Mouse (Mus musculus): ENCODE results near the gene Myb. TPM values are rescaled to one million over a fixed set of nuclear protein-coding genes. Genes with fewer than 3 reads are reported as not detected.

The Myb gene
- polyA plus RNA-seq (2016; fragmentation: Nextera tagmentation; extraction: Ambion mirVana): 7.5 and 8.8 TPM in 2 replicates

DNA sequence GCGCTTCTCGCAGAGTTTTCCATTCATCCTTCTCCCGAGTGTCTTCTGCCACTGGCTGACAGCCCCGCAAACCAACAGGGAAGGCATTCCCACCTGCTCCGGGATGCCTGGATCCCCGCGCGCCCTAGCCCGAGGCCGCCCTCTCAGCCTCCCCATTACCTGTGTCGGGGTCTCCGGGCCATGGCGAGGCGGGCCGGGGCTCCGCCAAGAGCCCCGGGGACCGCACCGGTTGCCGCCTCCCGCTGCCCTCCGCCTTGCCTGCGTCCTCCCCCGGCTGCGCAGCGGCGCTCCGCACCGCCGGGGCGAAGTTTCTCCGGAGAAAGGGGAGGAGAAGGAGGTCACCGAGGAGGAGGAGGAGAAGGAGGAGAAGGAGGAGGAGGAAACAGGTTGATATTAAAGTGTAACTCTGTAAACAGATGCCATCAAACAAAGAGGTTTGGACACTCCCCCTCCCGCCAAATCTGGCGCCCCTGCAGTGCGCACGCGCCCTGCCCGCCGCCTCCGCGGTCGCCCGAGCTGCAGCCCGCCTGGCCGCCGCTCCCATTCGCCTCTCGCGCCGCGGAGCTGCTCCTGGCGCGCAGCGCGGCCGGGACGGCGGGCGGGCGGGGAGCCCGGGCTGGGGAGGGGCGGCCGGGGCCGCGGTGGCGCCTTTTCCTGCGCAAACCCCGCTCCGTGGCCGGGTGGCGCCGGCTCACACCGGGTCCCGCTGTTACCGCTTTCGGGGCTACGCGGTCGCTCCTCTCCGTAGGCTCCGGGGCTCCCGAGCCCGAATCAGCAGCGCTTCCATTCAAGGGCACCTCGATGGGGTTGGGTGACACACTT is at the start of gene Myb:
Gene Myb, minus strand, starts transcription at position 448 of the 822 bp plus-strand sequence.
- H3K4me3 ChIP-seq (replicated peaks): peak within 1 kb of the TSS; percentile 71
- H3K4me1 ChIP-seq (replicated peaks): peaks cover 21% of the 10 kb centered on the region
- no peaks in the 10 kb centered on the region for H3K36me3 ChIP-seq
- H3K4me2 ChIP-seq: peak within 1 kb of the TSS; percentile 99
- H3K9me3 ChIP-seq: no peaks in the 10 kb centered on the region
- H3K9ac ChIP-seq (replicated peaks): peak within 1 kb of the TSS; percentile 85
- WGBS: under 1% methylated on average over 74 of the region's 86 CpGs
- peak within 1 kb of the TSS; percentile 76 for H3K27ac ChIP-seq
- peaks cover 33% of the 10 kb centered on the region for H3K27me3 ChIP-seq
- ATAC-seq (ENCODE audit: insufficient number of reproducible peaks, insufficient read depth, low FRiP score, low TSS enrichment, low read depth): peak; percentile 58; the same call in 1 of the 2 replicates

DNA sequence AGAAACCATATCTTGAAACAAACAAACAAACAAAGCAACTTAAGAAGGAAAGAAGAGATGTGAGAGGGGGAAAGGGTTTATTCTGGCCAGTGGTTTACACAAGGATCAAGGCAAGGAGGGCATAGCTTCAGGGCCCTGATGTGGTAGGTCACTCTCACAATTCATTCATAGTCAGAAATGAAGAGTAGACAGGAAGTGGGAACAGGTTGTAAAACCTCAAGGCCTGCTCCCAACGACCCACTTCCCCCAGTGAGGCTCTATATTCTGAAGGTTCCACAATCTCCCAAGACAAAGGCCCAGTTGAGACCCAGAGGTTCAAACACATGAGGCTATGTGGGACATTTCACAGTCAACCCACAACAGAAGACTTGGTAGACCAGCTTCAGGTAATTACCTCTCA is 46.6 kb upstream of the Myb start:
- WGBS: 59% methylated on average over 1 of the region's 1 CpGs
- no peak for ATAC-seq (ENCODE audit: insufficient number of reproducible peaks, insufficient read depth, low FRiP score, low TSS enrichment, low read depth)
- no peaks in the 10 kb centered on the region for H3K36me3 ChIP-seq
- H3K27me3 ChIP-seq: no peaks in the 10 kb centered on the region
- no peak overlapping the region for H3K27ac ChIP-seq
- H3K4me1 ChIP-seq (replicated peaks): no peaks in the 10 kb centered on the region
- H3K9me3 ChIP-seq: no peaks in the 10 kb centered on the region
- no peak overlapping the region for H3K4me3 ChIP-seq (replicated peaks)
- no peak overlapping the region for H3K9ac ChIP-seq (replicated peaks)
- no peak overlapping the region for H3K4me2 ChIP-seq

DNA sequence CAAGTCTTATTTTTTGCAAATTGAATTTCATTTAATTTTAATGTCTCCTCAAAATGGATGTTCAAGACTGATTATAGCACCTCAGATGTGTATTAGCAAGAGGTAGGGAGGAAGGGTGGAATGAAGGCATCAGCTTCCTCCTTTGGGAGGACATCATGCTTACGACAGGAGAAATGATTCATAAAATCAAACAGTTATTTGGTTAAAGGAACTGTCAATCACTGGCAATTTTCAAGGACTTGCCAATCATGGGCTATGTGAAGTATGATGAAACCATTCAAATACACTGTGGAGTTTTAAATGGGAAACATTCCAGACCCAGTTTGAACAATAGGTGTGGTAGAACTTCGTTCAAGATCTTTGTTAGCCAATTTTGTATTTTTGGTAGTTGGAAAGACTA is 45.4 kb upstream of the Myb start:
- no peaks in the 10 kb centered on the region for H3K27me3 ChIP-seq
- H3K9ac ChIP-seq (replicated peaks): no peak overlapping the region
- no peak for ATAC-seq (ENCODE audit: insufficient number of reproducible peaks, insufficient read depth, low FRiP score, low TSS enrichment, low read depth)
- no peaks in the 10 kb centered on the region for H3K4me1 ChIP-seq (replicated peaks)
- WGBS: 82% methylated on average over 2 of the region's 2 CpGs
- H3K27ac ChIP-seq: no peak overlapping the region
- no peaks in the 10 kb centered on the region for H3K36me3 ChIP-seq
- no peak overlapping the region for H3K4me3 ChIP-seq (replicated peaks)
- no peak overlapping the region for H3K4me2 ChIP-seq
- no peaks in the 10 kb centered on the region for H3K9me3 ChIP-seq

DNA sequence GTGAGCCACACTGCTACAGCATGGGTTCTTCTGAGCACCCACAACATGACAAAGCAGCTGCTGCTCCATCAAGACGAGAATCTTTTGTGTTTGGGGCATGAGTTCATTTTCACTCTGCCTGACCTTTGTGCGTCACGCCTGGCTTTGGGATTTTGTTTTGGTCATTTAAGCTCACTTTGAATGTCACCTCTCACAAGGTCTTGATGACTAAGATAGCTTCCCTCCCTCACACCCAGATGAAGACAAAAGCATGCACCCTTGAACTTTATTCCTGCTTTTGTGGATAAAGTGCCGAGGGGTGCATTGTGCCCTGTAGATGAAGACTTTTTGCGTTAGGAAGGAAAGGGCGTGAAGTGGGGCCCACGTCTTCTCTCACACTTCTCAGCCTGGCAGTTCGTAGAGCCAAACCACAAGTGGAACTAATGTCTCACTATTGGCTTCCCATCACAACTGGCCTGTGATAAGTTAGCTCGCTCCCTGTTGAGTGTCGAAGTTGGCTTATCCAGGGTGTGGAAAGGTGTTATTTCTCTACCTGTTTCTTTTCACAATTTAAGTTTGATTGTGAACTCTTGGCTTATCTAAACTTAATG is 43.8 kb upstream of the Myb start:
- no peak overlapping the region for H3K4me3 ChIP-seq (replicated peaks)
- H3K27me3 ChIP-seq: no peaks in the 10 kb centered on the region
- no peaks in the 10 kb centered on the region for H3K36me3 ChIP-seq
- 84% methylated on average over 10 of the region's 10 CpGs for WGBS
- H3K9ac ChIP-seq (replicated peaks): no peak overlapping the region
- H3K4me2 ChIP-seq: no peak overlapping the region
- no peak overlapping the region for H3K27ac ChIP-seq
- H3K4me1 ChIP-seq (replicated peaks): no peaks in the 10 kb centered on the region
- no peak for ATAC-seq (ENCODE audit: insufficient number of reproducible peaks, insufficient read depth, low FRiP score, low TSS enrichment, low read depth)
- 0 out of 2 replicates have a peak, but pooled peaks cover 4% of the 10 kb centered on the region for H3K9me3 ChIP-seq

DNA sequence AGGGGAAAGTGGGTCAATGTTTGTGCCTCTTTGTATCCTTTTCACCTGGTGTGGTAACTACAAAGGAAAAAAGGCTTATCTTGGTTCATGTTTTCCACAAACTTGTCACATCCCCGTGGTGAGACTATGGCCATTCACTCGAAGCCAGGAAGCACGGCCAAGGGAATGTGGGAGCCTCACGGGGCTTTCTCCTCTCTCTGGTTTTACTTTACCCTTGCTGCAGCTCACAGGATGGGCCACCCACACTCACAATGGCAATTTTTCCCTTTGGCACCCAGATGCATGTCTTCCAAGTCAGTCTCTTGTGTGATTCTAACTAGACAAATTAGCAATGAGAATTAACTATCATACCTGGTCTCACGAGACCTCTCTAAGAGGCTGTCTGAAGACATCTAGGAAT is 43.1 kb upstream of the Myb start:
- ATAC-seq (ENCODE audit: insufficient number of reproducible peaks, insufficient read depth, low FRiP score, low TSS enrichment, low read depth): no peak
- no peak overlapping the region for H3K9ac ChIP-seq (replicated peaks)
- no peaks in the 10 kb centered on the region for H3K36me3 ChIP-seq
- WGBS: 94% methylated on average over 5 of the region's 5 CpGs
- no peak overlapping the region for H3K27ac ChIP-seq
- no peaks in the 10 kb centered on the region for H3K4me1 ChIP-seq (replicated peaks)
- no peak overlapping the region for H3K4me2 ChIP-seq
- H3K27me3 ChIP-seq: no peaks in the 10 kb centered on the region
- no peak overlapping the region for H3K4me3 ChIP-seq (replicated peaks)
- 0 out of 2 replicates have a peak, but pooled peaks cover 4% of the 10 kb centered on the region for H3K9me3 ChIP-seq

DNA sequence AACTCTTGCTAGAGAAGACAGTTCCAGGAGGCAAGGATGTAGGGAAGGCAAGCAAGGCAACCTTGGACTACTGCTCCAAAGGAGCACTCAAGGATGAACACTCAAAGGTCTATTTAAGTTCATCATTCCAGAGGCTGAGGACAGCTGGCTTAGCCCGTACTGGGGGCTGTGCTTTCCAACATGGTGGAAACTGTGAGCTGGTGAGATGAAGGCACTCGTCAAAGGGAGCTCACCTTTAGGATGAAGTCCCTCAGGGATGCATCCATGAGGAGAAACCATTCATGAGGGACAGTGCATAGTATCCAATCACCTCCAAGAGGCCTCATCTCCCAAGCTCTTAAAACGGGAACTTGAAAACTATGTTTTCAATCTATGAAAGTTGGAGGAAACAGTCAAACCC is 42.7 kb upstream of the Myb start:
- no peak overlapping the region for H3K4me3 ChIP-seq (replicated peaks)
- no peaks in the 10 kb centered on the region for H3K27me3 ChIP-seq
- H3K9me3 ChIP-seq: 0 out of 2 replicates have a peak, but pooled peaks cover 4% of the 10 kb centered on the region
- H3K36me3 ChIP-seq: no peaks in the 10 kb centered on the region
- no peak overlapping the region for H3K27ac ChIP-seq
- 93% methylated on average over 3 of the region's 3 CpGs for WGBS
- no peaks in the 10 kb centered on the region for H3K4me1 ChIP-seq (replicated peaks)
- H3K4me2 ChIP-seq: no peak overlapping the region
- H3K9ac ChIP-seq (replicated peaks): no peak overlapping the region
- no peak for ATAC-seq (ENCODE audit: insufficient number of reproducible peaks, insufficient read depth, low FRiP score, low TSS enrichment, low read depth)

DNA sequence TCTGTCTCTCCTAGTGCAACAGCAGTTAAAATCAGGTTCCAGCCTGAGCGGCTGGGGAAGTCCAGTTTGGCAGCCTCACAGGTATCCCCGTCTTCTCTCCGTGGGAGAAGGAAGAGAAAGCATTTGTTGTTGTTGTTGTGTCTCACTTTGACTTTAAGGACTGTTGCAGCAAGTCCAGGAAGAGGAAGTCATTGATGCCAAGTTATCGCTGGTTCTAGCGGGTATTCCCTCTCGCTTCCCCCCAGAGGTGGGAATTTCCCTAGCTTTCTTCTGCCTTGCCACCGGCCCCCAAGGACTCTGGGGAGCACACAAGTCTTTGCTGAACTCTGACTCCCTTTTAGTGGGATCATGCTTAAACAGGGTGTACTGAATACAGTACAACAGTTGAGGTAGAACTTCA is 40.0 kb upstream of the Myb start:
- Histone ChIP-seq H3K4me2 (no peak overlapping the region), H3K36me3 (no peaks in the 10 kb centered on the region), H3K27me3 (no peaks in the 10 kb centered on the region), H3K4me1 (replicated peaks) (peaks cover 3% of the 10 kb centered on the region; the same call in 1 of the 2 replicates), H3K4me3 (replicated peaks) (no peak overlapping the region), H3K27ac (no peak overlapping the region), H3K9ac (replicated peaks) (no peak overlapping the region), H3K9me3 (0 out of 2 replicates have a peak, but pooled peaks cover 4% of the 10 kb centered on the region)
- WGBS: 83% methylated on average over 7 of the region's 7 CpGs
- no peak for ATAC-seq (ENCODE audit: insufficient number of reproducible peaks, insufficient read depth, low FRiP score, low TSS enrichment, low read depth)

DNA sequence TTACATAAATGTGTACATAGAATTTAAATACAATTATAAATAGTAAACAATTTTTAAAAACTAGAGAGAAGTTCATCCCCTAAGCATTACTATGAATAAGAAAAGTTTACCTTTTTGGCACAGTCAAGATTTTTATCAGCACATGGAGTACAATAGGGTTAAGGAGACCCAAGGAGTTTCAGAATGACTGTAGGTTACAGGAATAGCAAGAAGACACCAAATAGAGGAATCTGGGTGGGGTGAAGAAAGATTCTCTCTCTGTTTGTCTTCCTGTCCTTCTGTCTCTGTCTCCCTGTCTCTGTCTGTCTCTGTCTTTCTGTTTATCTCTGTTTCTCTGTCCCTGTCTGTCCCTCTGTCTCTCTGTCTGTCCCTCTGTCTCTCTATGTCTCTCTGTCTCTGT is 39.5 kb upstream of the Myb start:
- Histone ChIP-seq H3K9ac (replicated peaks) (no peak overlapping the region), H3K4me3 (replicated peaks) (no peak overlapping the region), H3K36me3 (no peaks in the 10 kb centered on the region), H3K27me3 (no peaks in the 10 kb centered on the region), H3K4me2 (no peak overlapping the region), H3K9me3 (0 out of 2 replicates have a peak, but pooled peaks cover 4% of the 10 kb centered on the region), H3K4me1 (replicated peaks) (peaks cover 8% of the 10 kb centered on the region; the same call in 1 of the 2 replicates), H3K27ac (no peak overlapping the region)
- no peak for ATAC-seq (ENCODE audit: insufficient number of reproducible peaks, insufficient read depth, low FRiP score, low TSS enrichment, low read depth)

DNA sequence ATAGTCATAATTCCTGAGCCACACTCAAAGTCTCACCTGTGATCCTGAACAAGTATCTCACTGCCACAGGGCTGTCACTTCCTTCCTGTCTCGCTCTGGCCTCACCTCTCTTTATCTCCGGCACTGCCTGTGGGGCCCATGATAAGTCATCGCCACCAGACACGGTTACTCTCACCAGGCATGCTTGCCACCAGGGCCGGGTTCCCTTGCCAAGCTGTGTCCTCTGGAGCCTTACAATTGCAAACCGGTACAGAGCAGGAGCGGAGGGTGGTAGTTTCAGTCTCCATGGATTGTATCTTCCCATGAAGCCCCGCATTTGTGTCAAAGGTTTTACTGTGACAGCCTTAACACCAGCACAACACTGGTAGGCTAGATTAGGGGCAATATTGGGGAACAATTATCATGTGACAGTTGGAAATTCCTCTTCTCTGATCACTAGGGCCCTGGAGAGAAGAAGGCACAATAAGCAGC is 35.9 kb upstream of the Myb start:
- Histone ChIP-seq H3K27ac (no peak overlapping the region), H3K9ac (replicated peaks) (no peak overlapping the region), H3K4me2 (no peak overlapping the region), H3K4me1 (replicated peaks) (peaks cover 15% of the 10 kb centered on the region), H3K36me3 (no peaks in the 10 kb centered on the region), H3K4me3 (replicated peaks) (no peak overlapping the region), H3K9me3 (0 out of 2 replicates have a peak, but pooled peaks cover 4% of the 10 kb centered on the region), H3K27me3 (peaks cover 7% of the 10 kb centered on the region; the same call in 1 of the 2 replicates)
- 80% methylated on average over 8 of the region's 8 CpGs for WGBS
- ATAC-seq (ENCODE audit: insufficient number of reproducible peaks, insufficient read depth, low FRiP score, low TSS enrichment, low read depth): no peak

DNA sequence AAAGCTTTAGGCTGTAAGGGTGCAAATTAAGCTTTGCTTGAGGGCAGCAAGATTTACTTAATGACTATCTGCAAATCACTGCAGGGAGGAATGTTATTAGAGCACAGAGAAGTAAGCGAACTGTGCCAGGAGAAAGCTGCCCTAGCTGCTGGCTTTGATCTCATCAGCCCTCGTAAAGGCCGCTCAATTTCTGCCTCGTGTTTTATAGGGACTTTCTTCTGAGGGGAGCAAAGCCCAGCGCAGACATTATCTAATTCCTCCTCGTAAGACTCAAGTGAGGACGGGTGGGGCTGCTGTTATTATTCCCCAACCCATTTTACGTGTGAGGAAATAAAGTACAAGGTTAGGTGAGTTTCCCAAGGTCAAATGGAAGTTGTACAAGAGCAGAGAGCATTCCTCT is 34.8 kb upstream of the Myb start:
- H3K4me2 ChIP-seq: no peak overlapping the region
- WGBS: 6% methylated on average over 8 of the region's 8 CpGs
- peaks cover 15% of the 10 kb centered on the region for H3K4me1 ChIP-seq (replicated peaks)
- ATAC-seq (ENCODE audit: insufficient number of reproducible peaks, insufficient read depth, low FRiP score, low TSS enrichment, low read depth): no peak
- H3K36me3 ChIP-seq: no peaks in the 10 kb centered on the region
- H3K27ac ChIP-seq: no peak overlapping the region
- H3K4me3 ChIP-seq (replicated peaks): no peak overlapping the region
- H3K27me3 ChIP-seq: peaks cover 7% of the 10 kb centered on the region; the same call in 1 of the 2 replicates
- 0 out of 2 replicates have a peak, but pooled peaks cover 4% of the 10 kb centered on the region for H3K9me3 ChIP-seq
- no peak overlapping the region for H3K9ac ChIP-seq (replicated peaks)

DNA sequence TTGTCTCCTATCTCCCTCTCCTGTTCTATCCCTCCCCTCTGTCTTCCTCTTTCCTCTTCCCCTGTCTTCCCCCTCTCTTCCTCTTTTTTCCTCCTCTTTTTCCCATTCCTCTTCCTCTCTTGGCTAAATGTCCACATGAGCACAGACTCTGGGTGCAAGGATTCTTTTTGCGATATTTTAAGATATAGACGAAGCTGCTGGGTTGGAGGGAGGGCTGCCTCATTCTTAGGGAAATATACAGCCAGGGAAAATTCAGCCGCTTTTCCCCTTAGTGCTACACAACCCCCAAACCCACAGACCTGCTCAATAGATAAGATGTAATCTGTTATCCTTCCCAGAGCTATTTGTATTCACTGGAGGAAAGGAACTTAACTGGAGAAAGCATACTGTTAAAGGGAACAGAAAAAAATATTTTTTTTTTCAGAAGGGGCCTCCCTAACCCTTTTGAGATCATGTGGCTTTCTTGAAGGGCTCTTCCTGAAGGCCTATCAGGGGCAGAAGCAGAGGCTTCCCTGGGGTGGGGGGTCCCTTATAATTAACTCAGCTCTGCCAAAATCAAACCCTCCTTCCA is 33.2 kb upstream of the Myb start:
- WGBS: 73% methylated on average over 3 of the region's 3 CpGs
- Histone ChIP-seq H3K4me2 (no peak overlapping the region), H3K27ac (no peak overlapping the region), H3K27me3 (peaks cover 7% of the 10 kb centered on the region; the same call in 1 of the 2 replicates), H3K9ac (replicated peaks) (no peak overlapping the region), H3K4me3 (replicated peaks) (no peak overlapping the region), H3K9me3 (no peaks in the 10 kb centered on the region), H3K36me3 (no peaks in the 10 kb centered on the region), H3K4me1 (replicated peaks) (peaks cover 15% of the 10 kb centered on the region)
- no peak for ATAC-seq (ENCODE audit: insufficient number of reproducible peaks, insufficient read depth, low FRiP score, low TSS enrichment, low read depth)
